Mouse (Mus musculus) heart, postnatal 4 days (tissue): ENCODE measurements around the gene Cox17. TPM values are rescaled to one million over a fixed set of nuclear protein-coding genes. Genes with fewer than 3 reads are reported as not detected.

Experiments used
- DNase-seq: peaks from one replicate; pipeline ENCODE4 v3.0.0; 2021
- total RNA-seq, 2 experiments: library from RNA; stranded (reverse); gene quantifications; 2 replicates each; pipeline ENCODE4 v1.2.3; 2021

Cox17 gene
- total RNA-seq, 2 experiments from 2014 or later = 203 to 222 TPM

GRCm38 (mm10) chr16:38395060-38395730, 48.4 kb downstream of the Cox17 start:
- DNase-seq = no peak

DNA sequence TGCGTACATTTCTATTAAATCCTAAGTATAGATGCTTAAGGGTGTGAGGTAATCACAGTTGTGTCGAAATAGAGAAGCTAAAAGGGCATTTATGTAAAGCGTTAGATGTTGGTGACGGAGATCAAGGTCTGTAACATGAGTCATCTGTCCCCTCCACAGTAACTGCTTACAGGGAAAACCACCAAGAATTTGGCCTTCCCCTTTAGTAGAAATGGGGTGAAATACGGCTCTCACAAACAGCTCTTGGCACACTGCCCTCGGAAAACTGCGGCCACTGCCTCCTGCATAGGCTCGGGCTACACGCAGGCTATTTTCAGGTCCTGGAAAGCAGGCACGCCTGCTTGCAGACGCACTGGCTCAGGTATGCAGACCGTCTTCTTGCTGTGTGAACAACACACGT, 49.4 kb downstream of the Cox17 start:
- DNase-seq = peak; percentile 81

- DNase-seq = no peak
Observed at GRCm38 (mm10) chr16:38398266-38398665, 51.5 kb downstream of the Cox17 start.

DNA sequence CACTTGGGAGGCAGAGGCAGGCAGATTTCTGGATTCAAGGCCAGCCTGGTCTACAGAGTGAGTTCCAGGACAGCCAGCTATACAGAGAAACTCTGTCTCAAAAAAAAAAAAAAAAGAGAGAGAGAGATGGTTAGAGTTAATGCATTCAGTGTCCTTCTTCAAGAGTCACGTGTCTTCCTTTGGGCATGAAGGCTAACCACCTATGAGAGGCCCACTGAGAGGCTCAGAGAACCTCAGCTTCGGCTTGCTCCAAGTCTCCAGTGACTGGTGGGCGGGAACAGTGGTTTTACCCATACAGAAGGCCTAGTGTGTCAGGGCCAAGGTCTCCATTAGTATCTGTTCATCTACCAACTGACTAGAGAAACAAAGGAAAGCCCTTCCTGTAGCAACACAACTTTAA, 52.3 kb downstream of the Cox17 start:
- DNase-seq = no peak

DNA sequence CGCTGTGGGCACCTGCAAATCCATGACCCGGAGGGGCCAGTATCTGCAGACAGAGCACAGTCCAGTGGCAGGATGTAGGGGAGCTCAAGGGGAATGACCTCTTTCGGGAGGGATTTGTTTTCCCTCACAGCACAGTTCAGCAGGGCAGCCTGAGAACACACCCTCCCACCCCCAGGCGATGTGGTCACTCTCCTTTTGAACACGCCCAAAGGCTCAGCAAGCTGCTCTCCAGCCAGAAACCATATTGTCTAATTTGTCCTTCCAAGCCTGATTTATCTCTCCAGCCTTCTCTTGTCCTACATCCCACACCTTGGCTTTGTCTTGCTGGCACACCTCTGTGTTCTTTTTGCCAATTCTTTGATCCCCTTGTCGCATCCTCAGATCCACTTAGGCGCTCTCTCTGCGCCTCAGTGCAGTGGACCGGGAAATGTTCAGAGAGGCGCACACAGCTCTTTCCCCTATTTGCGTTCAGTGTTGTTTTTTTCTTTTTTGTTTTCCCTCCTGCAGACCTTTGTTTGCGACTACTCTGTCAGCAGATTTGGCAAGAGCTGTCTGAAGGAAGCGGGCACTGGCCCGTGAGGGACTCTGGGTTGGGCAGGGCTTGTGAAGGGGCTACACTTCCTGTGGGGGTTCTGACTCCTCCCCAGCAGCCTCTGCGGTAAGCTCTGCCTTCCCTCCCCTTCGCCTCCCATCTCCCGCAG, 52.9 kb downstream of the Cox17 start:
- peak; percentile 56 for DNase-seq

GRCm38 (mm10) chr16:38400311-38400960, 53.6 kb downstream of the Cox17 start:
- DNase-seq = no peak

- DNase-seq = no peak
Observed at GRCm38 (mm10) chr16:38401468-38401867, 54.7 kb downstream of the Cox17 start.

Other genes with a start within 250 kb of the Cox17 start
- not detected for gene Nr1i2, start 52.2 kb upstream of the Cox17 start, total RNA-seq
- under 1 TPM in 1 of 2 experiments, not detected in 1; 0.09 TPM for gene Maats1, start 4.8 kb upstream of the Cox17 start, total RNA-seq
- gene Gm21987, start within 50 bp of the Cox17 start, total RNA-seq = 1 to 10 TPM; 1.1 to 1.6 TPM
- gene Popdc2, start 15.2 kb downstream of the Cox17 start, total RNA-seq = 100 to 1,000 TPM; 764 to 831 TPM
- 1 to 10 TPM; 5.8 to 5.9 TPM for gene Pla1a, start 86.2 kb downstream of the Cox17 start, total RNA-seq
- 10 to 100 TPM; 34.1 to 35.3 TPM for gene Adprh, start 105.7 kb downstream of the Cox17 start, total RNA-seq
- under 1 TPM; 0.26 to 0.27 TPM for gene Cd80, start 108.6 kb downstream of the Cox17 start, total RNA-seq
- 10 to 100 TPM; 56.8 to 58.2 TPM for gene Timmdc1, start 175.7 kb downstream of the Cox17 start, total RNA-seq
- 10 to 100 TPM; 14.0 to 15.4 TPM for gene Poglut1, start 203.3 kb downstream of the Cox17 start, total RNA-seq
- gene Tmem39a, start 211.7 kb downstream of the Cox17 start, total RNA-seq = 10 to 100 TPM; 31.2 to 33.6 TPM